Mouse (Mus musculus): ENCODE measurements around the gene Gm17482. TPM values are rescaled to one million over a fixed set of nuclear protein-coding genes. Genes with fewer than 3 reads are reported as not detected.
"Not testable (repeated sequence)": the region's sequence is repeated elsewhere in the genome, so short reads cannot be mapped to it uniquely, and the experiment has no call there.

Gene Gm17482
- polyA plus RNA-seq, 1 experiment from 2014 or later, result not detected

- WGBS (ENCODE audit: insufficient replicate concordance), result 61% methylated on average over 3 of the region's 3 CpGs
- H3K4me3 ChIP-seq (ENCODE audit: low read depth, low read length), result no peak overlapping the region
Observed at GRCm38 (mm10) chr6:115230557-115230956, 3.4 kb downstream of the Gm17482 start.

GRCm38 (mm10) chr6:115231836-115232235 lies 4.7 kb downstream of the Gm17482 start:
- Histone ChIP-seq H3K4me1 (ENCODE audit: insufficient read depth) (no peaks in the 10 kb centered on the region), H3K27ac (ENCODE audit: low read depth) (no peak overlapping the region), H3K36me3 (replicated peaks; ENCODE audit: insufficient read depth, low read length) (no peaks in the 10 kb centered on the region), H3K9ac (replicated peaks) (no peak overlapping the region), H3K9me3 (ENCODE audit: low read length) (no peaks in the 10 kb centered on the region), H3K4me3 (ENCODE audit: low read depth, low read length) (no peak overlapping the region), H3K27me3 (ENCODE audit: insufficient read depth, low read length) (no peaks in the 10 kb centered on the region), H3K4me2 (ENCODE audit: low read depth, low read length) (no peak overlapping the region)
- 67% methylated on average over 4 of the region's 4 CpGs for WGBS (ENCODE audit: insufficient replicate concordance)
- TF ChIP-seq EP300 (IDR thresholded peaks at IDR 0.05; ENCODE audit: low read depth) (no peak), CTCF (IDR thresholded peaks at IDR 0.05; ENCODE audit: low read depth) (no peak)
- no peak for ATAC-seq
- DNase-seq, result no peak

More at GRCm38 (mm10) chr6:115230557-115230956, 3.4 kb downstream of the Gm17482 start:
- Histone ChIP-seq H3K27ac (ENCODE audit: low read depth) (no peak overlapping the region), H3K9ac (replicated peaks) (no peak overlapping the region), H3K9me3 (ENCODE audit: low read length) (no peaks in the 10 kb centered on the region), H3K36me3 (replicated peaks; ENCODE audit: insufficient read depth, low read length) (no peaks in the 10 kb centered on the region), H3K27me3 (ENCODE audit: insufficient read depth, low read length) (no peaks in the 10 kb centered on the region), H3K4me1 (ENCODE audit: insufficient read depth) (no peaks in the 10 kb centered on the region), H3K4me2 (ENCODE audit: low read depth, low read length) (no peak overlapping the region)
- TF ChIP-seq EP300 (IDR thresholded peaks at IDR 0.05; ENCODE audit: low read depth) (no peak), CTCF (IDR thresholded peaks at IDR 0.05; ENCODE audit: low read depth) (no peak)
- DNase-seq (no peak), ATAC-seq (no peak)

- 36% methylated on average over 1 of the region's 1 CpGs for WGBS (ENCODE audit: insufficient replicate concordance)
- no peak for ATAC-seq
- H3K9me3 ChIP-seq (ENCODE audit: low read length), result no peaks in the 10 kb centered on the region
- no peaks in the 10 kb centered on the region for H3K36me3 ChIP-seq (replicated peaks; ENCODE audit: insufficient read depth, low read length)
- DNase-seq, result no peak
- H3K4me1 ChIP-seq (ENCODE audit: insufficient read depth), result no peaks in the 10 kb centered on the region
- H3K4me2 ChIP-seq (ENCODE audit: low read depth, low read length), result no peak overlapping the region
- H3K27ac ChIP-seq (ENCODE audit: low read depth), result no peak overlapping the region
- TF ChIP-seq CTCF (IDR thresholded peaks at IDR 0.05; ENCODE audit: low read depth), result no peak
- H3K4me3 ChIP-seq (ENCODE audit: low read depth, low read length), result no peak overlapping the region
- no peak overlapping the region for H3K9ac ChIP-seq (replicated peaks)
- H3K27me3 ChIP-seq (ENCODE audit: insufficient read depth, low read length), result no peaks in the 10 kb centered on the region
Observed at GRCm38 (mm10) chr6:115232562-115232961, 5.4 kb downstream of the Gm17482 start.

- Histone ChIP-seq H3K9me3 (ENCODE audit: low read length) (no peaks in the 10 kb centered on the region), H3K4me1 (ENCODE audit: insufficient read depth) (no peaks in the 10 kb centered on the region), H3K4me2 (ENCODE audit: low read depth, low read length) (no peak overlapping the region), H3K36me3 (replicated peaks; ENCODE audit: insufficient read depth, low read length) (no peaks in the 10 kb centered on the region), H3K9ac (replicated peaks) (no peak overlapping the region), H3K27ac (ENCODE audit: low read depth) (no peak overlapping the region), H3K4me3 (ENCODE audit: low read depth, low read length) (no peak overlapping the region), H3K27me3 (ENCODE audit: insufficient read depth, low read length) (no peaks in the 10 kb centered on the region)
- no peak for DNase-seq
- TF ChIP-seq EP300 (IDR thresholded peaks at IDR 0.05; ENCODE audit: low read depth), result peak; percentile 36; the same call in 1 of the 2 replicates
- no peak for TF ChIP-seq CTCF (IDR thresholded peaks at IDR 0.05; ENCODE audit: low read depth)
- 79% methylated on average over 9 of the region's 9 CpGs for WGBS (ENCODE audit: insufficient replicate concordance)
- ATAC-seq, result peak; percentile 74
Observed at GRCm38 (mm10) chr6:115238031-115239027, 11.2 kb downstream of the Gm17482 start.

- H3K4me1 ChIP-seq (ENCODE audit: insufficient read depth), result no peaks in the 10 kb centered on the region
- no peaks in the 10 kb centered on the region for H3K9me3 ChIP-seq (ENCODE audit: low read length)
- no peak overlapping the region for H3K9ac ChIP-seq (replicated peaks)
- no peaks in the 10 kb centered on the region for H3K36me3 ChIP-seq (replicated peaks; ENCODE audit: insufficient read depth, low read length)
- H3K4me2 ChIP-seq (ENCODE audit: low read depth, low read length), result no peak overlapping the region
- WGBS (ENCODE audit: insufficient replicate concordance), result 79% methylated on average over 7 of the region's 7 CpGs
- no peaks in the 10 kb centered on the region for H3K27me3 ChIP-seq (ENCODE audit: insufficient read depth, low read length)
- TF ChIP-seq CTCF (IDR thresholded peaks at IDR 0.05; ENCODE audit: low read depth) (no peak), EP300 (IDR thresholded peaks at IDR 0.05; ENCODE audit: low read depth) (no peak)
- DNase-seq, result no peak
- no peak overlapping the region for H3K4me3 ChIP-seq (ENCODE audit: low read depth, low read length)
- no peak overlapping the region for H3K27ac ChIP-seq (ENCODE audit: low read depth)
- ATAC-seq, result no peak
Observed at GRCm38 (mm10) chr6:115239335-115239734, 12.2 kb downstream of the Gm17482 start.

GRCm38 (mm10) chr6:115240431-115240830 lies 13.3 kb downstream of the Gm17482 start:
- H3K9ac ChIP-seq (replicated peaks); ATAC-seq; H3K27ac ChIP-seq (ENCODE audit: low read depth); H3K4me1 ChIP-seq (ENCODE audit: insufficient read depth); H3K9me3 ChIP-seq (ENCODE audit: low read length); H3K4me2 ChIP-seq (ENCODE audit: low read depth, low read length); H3K4me3 ChIP-seq (ENCODE audit: low read depth, low read length); H3K27me3 ChIP-seq (ENCODE audit: insufficient read depth, low read length); H3K36me3 ChIP-seq (replicated peaks; ENCODE audit: insufficient read depth, low read length); DNase-seq: not testable (repeated sequence)
- WGBS (ENCODE audit: insufficient replicate concordance), result 37% methylated on average over 2 of the region's 2 CpGs

Data from liver, postnatal 0 days (tissue).